Mouse (Mus musculus) small intestine, adult 2 months (tissue): ENCODE data around the gene 9930021J03Rik. TPM values are rescaled to one million over a fixed set of nuclear protein-coding genes. Genes with fewer than 3 reads are reported as not detected.

Source experiments
- H3K27ac ChIP-seq: fragments of 200-500 bp; 2 replicates; pipeline ENCODE4 v1.5.1; 2012; ENCODE audit warnings: low read depth, low read length, control low read depth, inconsistent platforms; ENCODE audit not compliant: insufficient read depth
- H3K27me3 ChIP-seq: fragments of 200-500 bp; 2 replicates; pipeline ENCODE4 v1.6.1; 2012; ENCODE audit warnings: mild to moderate bottlenecking, moderate library complexity, low read length, inconsistent platforms; ENCODE audit not compliant: control insufficient read depth, insufficient read depth
- H3K36me3 ChIP-seq: fragments of 200-500 bp; 2 replicates; pipeline ENCODE4 v1.6.1; 2012; ENCODE audit warnings: mild to moderate bottlenecking, low read length, control low read depth, inconsistent platforms; ENCODE audit not compliant: control insufficient read depth, insufficient read depth
- H3K4me1 ChIP-seq: fragments of 200-500 bp; 2 replicates; pipeline ENCODE4 v1.6.1; 2012; ENCODE audit warnings: low read length, inconsistent platforms, mixed read lengths; ENCODE audit not compliant: control insufficient read depth, insufficient read depth, insufficient read length
- H3K4me3 ChIP-seq: fragments of 200-500 bp; 2 replicates; pipeline ENCODE4 v1.5.1; 2012; ENCODE audit warnings: low read depth, mild to moderate bottlenecking, control low read depth, inconsistent platforms, low read length, moderate library complexity
- CTCF ChIP-seq: fragments of 200-500 bp; IDR thresholded peaks from 2 replicates; pipeline ENCODE4 v1.5.1; 2012; ENCODE audit warnings: low read depth, mild to moderate bottlenecking, control low read depth, inconsistent platforms, low read length, moderate library complexity, mixed read lengths; ENCODE audit not compliant: insufficient replicate concordance, insufficient read length; ENCODE audit errors: extremely low read depth
- POLR2A ChIP-seq: fragments of 200-500 bp; IDR thresholded peaks from 2 replicates; pipeline ENCODE4 v1.6.1; 2012; ENCODE audit warnings: low read depth, mild to moderate bottlenecking, control low read depth, inconsistent platforms, low read length, moderate library complexity
- WGBS: fragments of 180-500 bp; shearing (Covaris S2); methylation state at CpG from one replicate; pipeline ENCODE4 v1.1.7; 2018; 5-methylcytosine and 5-hydroxymethylcytosine counted together
- polyA plus RNA-seq: library from polyadenylated mRNA; depleted of rRNA; stranded (reverse); fragments of >200 nt; gene quantifications from 2 replicates; pipeline ENCODE4 v1.2.3, GENCODE M21; 2012; rRNA removed

The 9930021J03Rik gene
- polyA plus RNA-seq, 1 experiment = 2.8 TPM

DNA sequence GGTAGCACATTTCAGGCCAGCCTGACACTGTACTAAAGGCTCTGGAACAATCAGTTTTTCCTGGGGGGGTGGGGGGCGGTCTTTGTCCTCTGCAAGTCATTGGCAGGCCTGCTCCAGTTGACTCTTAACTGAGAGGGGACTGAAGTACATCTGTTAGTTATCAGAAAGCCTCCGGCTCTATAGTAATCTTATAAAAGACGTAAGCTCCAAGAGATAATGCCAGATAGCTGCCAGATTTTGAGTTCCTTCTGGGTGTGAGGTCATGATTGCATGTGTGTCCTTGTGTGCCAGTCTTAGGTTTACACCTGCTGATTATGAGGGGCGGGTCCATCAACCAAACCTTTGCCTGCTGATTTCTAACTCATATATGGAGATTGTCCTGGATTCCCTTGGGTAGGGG lies 139.6 kb downstream of the 9930021J03Rik start:
- Histone ChIP-seq H3K27ac (peak overlapping the region; percentile 65; the same call in 1 of the 2 replicates), H3K4me3 (no peak overlapping the region), H3K27me3 (no peaks in the 10 kb centered on the region), H3K4me1 (peaks cover 21% of the 10 kb centered on the region; the same call in 1 of the 2 replicates), H3K36me3 (no peaks in the 10 kb centered on the region)
- 33% methylated on average over 4 of the region's 4 CpGs for WGBS
- no peak for TF ChIP-seq POLR2A
- TF ChIP-seq CTCF = no peak

DNA sequence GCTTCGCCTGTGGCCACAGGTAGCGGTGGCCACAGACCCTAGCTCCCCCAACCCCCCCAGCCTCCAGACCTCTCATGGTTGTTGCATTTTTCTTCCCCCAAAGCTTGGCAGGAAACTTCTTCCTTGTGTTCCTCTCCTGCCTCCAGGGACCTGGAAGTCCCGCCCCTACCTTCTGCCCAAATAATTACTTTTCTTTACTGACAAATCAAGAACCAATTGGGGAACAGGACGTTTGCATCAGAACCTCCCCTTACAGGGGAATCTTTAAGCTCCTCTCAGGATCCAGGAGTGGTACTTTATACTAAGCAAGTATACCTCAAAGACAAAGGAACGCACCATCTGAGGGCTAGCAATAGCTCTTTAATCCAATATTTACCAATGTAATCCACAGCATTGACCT lies 140.9 kb downstream of the 9930021J03Rik start:
- TF ChIP-seq POLR2A = no peak
- no peak for TF ChIP-seq CTCF
- Histone ChIP-seq H3K4me1 (peaks cover 22% of the 10 kb centered on the region; the same call in 1 of the 2 replicates), H3K27ac (no peak overlapping the region), H3K27me3 (no peaks in the 10 kb centered on the region), H3K4me3 (no peak overlapping the region), H3K36me3 (no peaks in the 10 kb centered on the region)
- WGBS = 85% methylated on average over 5 of the region's 5 CpGs

Other genes with a start within 250 kb of the 9930021J03Rik start
- gene Ermp1, start 157.6 kb downstream of the 9930021J03Rik start, polyA plus RNA-seq = 8.5 and 9.4 TPM in 2 replicates
- not detected in 2 replicates for gene Mlana, start 108.2 kb downstream of the 9930021J03Rik start, polyA plus RNA-seq
- gene Ranbp6, start 7.0 kb upstream of the 9930021J03Rik start, polyA plus RNA-seq = 0.20 and 0.42 TPM in 2 replicates
- 6.7 and 9.0 TPM in 2 replicates for gene Il33, start 119.1 kb upstream of the 9930021J03Rik start, polyA plus RNA-seq
- gene Trpd52l3, start 197.8 kb upstream of the 9930021J03Rik start, polyA plus RNA-seq = not detected in 2 replicates
- gene Uhrf2, start 224.5 kb upstream of the 9930021J03Rik start, polyA plus RNA-seq = 4.3 and 8.7 TPM in 2 replicates